Mouse (Mus musculus): ENCODE data around the gene Pex6.

Gene Pex6

GRCm38 (mm10) chr17:46774131-46774472 lies 62.8 kb downstream of the Pex6 start:
- no peak for DNase-seq (ENCODE audit: low read depth)

GRCm38 (mm10) chr17:46775070-46775469 lies 63.8 kb downstream of the Pex6 start:
- DNase-seq (ENCODE audit: low read depth): no peak

Data from naive thymus-derived CD4-positive, alpha-beta T cell, adult 2 months (primary cell).